Mouse (Mus musculus): Measurements from ENCODE around the gene Kansl1. TPM values are rescaled to one million over a fixed set of nuclear protein-coding genes. Genes with fewer than 3 reads are reported as not detected.
"Not testable (repeated sequence)": the region's sequence is repeated elsewhere in the genome, so short reads cannot be mapped to it uniquely, and the experiment has no call there.

Gene Kansl1
- 10 to 100 TPM; 40.9 to 46.3 TPM for total RNA-seq (2021)
- long read RNA-seq, experiment 1, partial matches to known transcripts = 3 of 13 reads
- long read RNA-seq, experiment 1, other reads (novel, unspliced or antisense) = 10 of 13 reads
- long read RNA-seq, experiment 2, full-length matches to known transcripts = 1 of 19 reads
- long read RNA-seq, experiment 2, partial matches to known transcripts = 4 of 19 reads
- long read RNA-seq, experiment 2, other reads (novel, unspliced or antisense) = 14 of 19 reads

DNA sequence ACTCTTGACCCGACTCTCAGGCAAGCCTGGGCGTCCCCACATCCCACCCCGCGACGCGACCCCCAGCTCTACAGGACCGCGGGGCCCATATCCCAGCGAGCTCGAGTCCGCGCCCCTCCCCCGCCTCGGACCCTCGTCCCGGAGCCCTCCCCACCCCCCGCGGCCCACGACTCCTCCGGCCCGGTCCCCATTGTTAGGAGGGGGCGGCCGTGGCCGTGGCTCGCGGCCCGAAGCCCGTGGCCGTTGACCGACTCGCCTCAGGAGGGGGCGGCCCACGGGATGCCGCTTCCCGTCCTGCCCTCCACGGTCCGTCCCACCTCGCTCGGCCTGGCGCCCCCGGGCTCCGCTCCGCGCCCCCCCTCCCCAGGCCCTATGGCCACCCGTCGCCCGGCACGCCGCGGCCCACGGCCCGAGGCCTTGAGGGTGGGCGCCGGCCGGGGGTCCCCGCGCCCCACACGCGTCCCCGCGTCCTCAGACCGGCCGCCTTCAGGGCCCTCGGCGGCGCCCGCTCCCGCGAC is at the start of gene Kansl1:
Gene Kansl1, minus strand, starts transcription at position 111 of the 518 bp plus-strand sequence.
- peak; percentile 55 for DNase-seq

DNA sequence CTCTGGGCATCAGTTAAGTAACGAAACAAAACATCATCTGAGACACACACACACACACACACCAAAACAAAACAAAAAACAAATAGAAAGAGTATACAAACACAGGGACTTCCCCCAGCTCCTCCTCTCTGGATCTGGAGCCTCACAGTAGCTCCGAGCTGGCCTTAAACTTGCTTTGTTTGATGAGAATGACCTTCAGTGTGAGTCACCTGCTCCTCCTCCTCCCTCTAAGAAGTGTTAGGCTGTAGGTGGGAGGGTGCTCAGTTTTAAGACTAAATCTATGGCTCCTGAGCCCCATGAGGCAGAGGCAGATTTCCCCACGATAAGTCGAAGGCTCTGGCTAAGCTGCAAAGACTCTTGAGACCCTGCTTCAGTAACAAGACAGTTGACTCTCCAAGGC is 43.8 kb upstream of the Kansl1 start:
- DNase-seq = peak; percentile 30

DNA sequence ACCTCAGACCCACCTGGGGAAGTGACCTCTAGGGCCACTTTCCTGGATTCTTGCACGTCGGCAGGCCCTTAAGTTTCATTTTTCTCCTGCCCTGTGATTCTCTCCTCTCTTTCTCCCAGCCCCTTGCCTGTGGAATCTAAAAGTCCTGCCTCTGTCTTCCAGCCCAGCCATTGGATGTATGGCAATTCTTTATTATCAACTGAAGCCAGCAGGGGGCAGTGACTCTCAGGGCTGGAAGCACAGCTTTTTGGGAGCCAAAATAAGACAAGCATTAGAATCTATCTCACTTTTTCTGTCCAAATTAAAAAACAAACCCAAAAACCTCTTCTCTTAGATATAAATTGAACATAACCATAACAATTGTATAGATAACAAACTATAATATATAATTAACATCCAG is 41.9 kb upstream of the Kansl1 start:
- DNase-seq = peak; percentile 39

DNA sequence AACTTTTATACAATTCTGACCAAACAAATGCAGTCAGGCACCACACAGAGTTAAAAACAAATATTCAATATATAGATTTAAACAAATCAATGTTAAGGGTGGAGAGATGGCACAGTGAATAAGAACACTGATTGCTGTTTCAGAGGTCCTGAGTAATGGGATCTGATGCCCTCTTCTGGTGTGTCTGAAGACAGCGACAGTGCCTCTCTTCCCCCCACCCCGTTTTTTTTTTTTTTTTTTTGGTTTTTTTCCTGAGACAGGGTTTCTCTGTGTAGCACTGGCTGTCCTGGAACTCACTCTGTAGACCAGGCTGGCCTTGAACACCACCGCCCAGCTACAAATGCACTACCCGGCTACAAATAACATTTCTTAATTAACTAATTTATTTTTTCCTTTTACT is 39.8 kb upstream of the Kansl1 start:
- no peak for DNase-seq

DNA sequence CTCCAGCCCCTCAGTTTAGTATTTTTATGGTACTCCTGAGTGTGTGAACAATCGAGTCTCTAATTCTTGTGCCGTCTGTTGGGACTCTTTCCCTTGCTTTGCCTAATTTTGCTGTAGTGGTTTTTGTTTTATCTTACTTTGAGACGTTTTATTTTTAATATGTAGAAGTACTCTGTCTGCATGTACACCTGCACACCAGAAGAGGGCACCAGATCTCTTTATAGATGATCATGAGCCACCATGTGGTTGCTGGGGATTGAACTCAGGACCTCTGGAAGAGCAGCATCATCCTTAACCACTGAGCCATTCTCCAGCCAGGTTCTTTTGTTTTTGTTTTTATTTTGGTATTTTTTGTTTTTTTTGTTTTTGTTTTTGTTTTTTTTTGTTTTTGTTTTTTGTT is 19.6 kb upstream of the Kansl1 start:
- no peak for DNase-seq

DNA sequence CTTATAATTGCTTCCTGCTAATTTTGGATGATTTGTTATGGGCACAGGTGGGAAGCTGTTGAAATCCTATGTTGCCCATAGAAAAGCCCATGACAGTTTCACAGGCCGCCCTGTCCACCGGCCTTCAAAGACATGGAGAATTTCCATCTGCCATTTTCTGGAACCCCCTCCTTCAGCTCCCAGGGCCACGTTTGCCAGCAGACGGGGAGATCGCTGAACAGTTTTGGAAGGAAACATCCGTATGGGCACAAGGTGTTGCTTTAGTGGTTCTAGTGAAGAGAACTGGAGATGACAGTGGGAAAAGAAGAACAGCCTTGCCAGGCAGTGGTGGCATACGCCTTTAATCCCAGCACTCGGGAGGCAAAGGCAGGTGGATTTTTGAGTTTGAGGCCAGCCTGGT is 13.3 kb upstream of the Kansl1 start:
- DNase-seq = no peak

DNA sequence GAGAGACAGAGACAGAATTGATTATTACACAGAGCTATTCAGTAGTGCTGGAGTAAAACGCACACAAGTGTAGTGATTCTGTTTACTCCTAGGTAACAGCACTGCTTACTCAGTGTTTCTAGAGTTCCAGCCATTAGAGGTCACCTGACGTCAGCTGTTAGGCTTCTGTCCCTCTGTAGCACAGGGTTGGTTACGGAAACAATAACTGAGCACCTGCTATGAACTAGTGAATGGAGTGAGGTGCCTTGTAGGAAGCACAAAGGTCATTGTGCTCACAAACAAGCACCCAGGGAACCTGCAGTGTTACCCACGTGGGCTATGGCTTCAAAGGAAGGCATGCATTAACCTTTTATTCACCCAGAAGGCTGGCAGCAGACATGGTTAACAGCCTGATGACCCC is 10.8 kb upstream of the Kansl1 start:
- no peak for DNase-seq

DNA sequence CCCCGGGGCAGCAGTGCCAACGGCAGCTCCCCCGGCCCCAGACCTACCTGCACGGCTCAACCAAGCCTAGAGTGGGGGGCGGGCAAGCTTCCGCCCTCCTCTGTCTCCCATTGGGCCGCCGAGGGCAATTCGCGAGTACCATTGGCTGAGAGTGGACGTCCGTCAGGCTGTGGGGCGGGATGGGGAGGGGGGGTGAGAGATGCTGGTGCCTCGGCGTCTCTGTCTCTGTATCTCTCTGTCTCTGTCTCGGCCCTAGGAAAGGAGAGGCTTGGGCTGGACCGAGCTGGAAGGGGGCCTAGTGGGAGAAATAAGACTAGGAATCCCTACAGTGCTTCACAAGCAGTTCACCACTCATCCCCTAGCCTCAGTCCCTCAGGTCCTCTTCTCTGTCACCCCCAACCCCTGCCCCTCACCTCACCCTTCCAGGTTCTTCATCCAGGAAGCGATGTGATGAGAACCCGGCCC is 742 bp upstream of the Kansl1 start:
- DNase-seq = peak; percentile 95

DNA sequence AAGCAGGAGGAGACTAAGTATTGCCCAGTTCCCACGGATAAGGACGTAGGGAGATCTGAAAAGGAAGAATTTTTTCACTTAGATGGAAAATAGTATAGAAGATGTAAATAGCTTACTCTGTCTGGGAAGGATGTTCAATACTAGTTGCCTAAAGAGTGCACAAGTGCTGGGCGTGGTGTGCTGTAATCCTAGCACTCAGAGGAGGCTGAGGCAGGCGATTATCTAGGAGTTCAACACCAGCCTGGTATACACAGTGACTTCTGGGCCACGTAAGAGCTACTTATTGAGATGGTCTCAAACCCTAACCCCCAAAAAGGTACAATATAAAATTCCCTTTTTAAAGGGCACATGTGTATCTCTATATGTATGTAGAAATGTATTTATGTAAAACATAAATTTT is 963 bp downstream of the Kansl1 start:
- DNase-seq = no peak

DNA sequence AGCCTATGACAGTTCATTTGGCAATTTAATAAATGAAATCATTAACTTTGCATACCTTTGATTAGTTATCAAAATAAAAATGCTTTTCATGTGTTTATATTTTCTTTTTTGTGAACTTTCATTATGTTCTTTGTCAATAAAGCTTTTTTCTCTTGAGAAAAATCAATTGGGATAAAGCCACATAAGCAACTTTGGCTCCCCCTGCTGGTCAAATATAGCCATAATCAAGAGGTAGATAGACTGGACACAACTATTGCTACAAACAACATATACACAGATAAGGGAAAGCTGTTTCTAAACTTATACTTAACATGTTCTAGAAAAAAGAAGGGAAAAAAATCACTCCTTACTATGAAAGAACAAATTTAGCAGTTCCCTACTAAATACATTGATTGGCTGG is 7.1 kb downstream of the Kansl1 start:
- peak; percentile 79 for DNase-seq

DNA sequence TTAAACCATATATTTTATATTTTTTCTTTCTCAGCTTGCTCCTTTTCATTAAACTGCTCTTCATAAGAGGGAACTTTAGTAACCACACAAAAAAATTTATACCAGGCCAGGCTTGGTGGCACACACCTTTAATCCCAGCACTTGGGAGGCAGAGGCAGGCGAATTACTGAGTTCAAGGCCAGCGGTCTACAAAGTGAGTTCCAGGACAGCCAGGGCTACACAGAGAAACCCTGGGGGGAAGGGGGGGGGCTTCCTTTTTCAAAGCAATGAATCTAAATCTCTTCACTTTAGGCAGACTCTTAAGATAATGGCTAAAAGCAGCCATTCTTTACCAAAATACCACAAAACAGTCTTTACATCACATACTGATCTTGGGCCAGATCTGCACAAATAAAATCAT is 9.0 kb downstream of the Kansl1 start:
- no peak for DNase-seq

DNA sequence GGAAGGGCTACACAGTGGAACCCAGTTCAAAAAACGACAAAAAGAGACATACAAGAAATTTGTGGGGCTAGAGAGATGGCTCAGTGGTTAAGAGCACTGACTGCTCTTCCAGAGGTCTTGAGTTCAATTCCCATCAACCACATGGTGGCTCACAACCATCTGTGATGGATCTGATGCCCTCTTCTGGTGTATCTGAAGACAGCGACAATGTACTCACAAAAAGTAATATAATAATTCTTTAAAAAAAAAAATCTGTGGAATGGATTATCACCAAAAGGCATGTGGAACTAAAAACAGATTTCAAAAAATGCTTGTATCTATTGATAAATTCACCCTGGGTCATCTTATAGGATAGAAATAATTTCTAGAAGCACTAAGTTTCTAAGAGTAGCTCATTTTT is 10.2 kb downstream of the Kansl1 start:
- DNase-seq = no peak

DNA sequence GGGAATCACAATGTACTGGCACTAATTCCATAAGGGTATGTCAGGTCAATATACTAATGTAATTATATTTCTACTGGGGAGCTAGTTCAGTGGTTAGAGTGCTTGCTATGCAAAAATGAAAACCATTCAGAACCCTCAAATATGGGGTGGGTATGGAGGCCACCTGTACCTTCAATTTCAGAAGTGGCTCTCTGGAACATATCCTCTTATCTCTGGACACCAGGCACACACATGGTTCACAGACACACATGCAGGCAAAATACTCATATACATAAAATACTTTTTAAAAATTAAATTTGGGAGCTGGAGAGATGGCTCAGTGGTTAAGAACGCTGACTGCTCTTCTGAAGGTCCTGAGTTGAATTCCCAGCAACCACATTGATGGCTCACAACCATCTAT is 16.0 kb downstream of the Kansl1 start:
- DNase-seq = no peak

DNA sequence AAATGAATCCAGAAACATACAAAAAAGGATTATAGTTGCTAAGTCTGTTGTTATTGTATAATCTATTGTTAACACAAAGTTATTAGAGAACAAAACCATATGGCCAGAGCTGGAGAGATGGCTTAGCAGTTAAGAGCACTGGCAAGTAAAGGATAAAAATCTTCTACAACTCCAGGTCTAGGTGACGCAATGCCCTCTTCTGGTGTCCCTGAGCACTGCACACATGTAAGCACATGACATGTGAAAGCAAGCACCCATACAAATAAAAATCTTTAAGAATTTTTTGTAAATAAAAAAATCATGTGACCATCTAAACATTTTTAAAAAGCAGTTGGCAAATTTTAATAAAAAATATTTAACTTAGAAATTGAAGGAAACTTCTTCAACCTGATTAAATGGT is 17.4 kb downstream of the Kansl1 start:
- DNase-seq = no peak

DNA sequence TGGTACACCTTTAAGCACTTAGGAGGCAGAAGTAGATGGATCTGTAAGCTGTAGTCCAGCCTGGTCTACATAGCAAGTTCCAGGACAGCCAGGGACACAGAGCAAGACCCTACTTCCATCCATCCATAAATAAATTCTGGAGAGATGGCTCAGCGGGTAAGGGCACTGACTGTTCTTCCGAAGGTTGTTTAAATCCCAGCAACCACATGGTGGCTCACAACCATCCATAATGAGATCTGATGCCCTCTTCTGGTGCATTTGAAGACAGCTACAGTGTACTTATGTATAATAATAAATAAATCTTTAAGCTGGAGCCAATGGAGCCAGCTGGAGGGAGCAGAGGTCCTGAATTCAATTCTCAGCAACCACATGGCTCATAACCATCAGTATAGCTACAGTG is 20.2 kb downstream of the Kansl1 start:
- not testable (repeated sequence) for DNase-seq

DNA sequence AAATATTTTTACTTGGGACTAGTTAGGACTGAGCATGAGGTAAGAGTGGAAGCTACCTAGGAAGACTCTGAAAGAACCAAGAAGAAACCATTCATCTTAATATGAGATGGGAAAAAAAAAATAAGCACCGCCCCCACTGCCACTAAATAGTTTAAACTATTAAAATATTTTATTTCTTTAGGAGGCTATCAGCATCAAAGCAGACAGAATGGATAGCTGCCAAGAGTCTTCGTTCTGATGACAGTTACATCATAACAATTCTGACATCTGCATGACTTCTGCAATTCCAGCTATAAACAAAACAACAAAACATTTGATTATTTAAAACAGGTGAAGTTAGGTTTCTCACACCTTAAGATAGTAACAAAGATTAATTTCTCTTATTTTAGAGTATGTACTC is 23.1 kb downstream of the Kansl1 start:
- DNase-seq = no peak

DNA sequence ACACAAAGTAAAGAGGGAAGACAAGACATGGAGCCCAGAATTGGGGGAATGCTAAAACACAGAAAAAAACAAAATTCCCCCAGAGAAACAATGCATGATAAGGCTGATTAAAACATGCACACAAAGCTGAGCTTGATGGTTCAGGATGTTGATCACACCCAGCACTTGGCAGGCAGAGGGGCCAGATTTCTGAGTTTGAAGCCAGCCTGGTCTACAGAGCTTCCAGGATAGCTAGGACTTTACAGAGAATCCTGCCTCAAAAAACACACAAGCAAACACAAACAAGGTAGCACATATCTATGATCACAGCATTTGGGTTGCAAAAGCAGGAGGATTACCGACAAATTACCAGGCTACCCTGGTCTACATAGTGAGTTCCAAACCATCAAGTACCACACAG is 23.6 kb downstream of the Kansl1 start:
- no peak for DNase-seq

DNA sequence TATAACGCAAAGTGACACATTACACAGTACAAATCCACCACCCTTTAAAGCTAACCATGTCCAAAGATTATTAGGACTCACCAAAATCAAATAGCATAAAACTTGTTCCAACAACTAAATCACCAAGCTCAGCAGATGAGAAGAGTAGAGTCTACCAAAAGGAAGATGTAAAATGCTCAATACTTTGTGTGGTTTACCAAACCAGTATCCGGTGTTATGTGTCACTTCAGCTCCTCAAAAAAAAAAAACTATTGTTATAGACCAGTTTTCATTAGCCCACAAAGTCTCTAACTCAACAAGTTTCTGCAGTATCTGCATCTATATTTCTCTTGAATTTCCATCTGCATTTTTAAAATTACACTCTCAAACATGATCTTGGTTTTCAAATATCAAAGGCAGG is 25.3 kb downstream of the Kansl1 start:
- no peak for DNase-seq

DNA sequence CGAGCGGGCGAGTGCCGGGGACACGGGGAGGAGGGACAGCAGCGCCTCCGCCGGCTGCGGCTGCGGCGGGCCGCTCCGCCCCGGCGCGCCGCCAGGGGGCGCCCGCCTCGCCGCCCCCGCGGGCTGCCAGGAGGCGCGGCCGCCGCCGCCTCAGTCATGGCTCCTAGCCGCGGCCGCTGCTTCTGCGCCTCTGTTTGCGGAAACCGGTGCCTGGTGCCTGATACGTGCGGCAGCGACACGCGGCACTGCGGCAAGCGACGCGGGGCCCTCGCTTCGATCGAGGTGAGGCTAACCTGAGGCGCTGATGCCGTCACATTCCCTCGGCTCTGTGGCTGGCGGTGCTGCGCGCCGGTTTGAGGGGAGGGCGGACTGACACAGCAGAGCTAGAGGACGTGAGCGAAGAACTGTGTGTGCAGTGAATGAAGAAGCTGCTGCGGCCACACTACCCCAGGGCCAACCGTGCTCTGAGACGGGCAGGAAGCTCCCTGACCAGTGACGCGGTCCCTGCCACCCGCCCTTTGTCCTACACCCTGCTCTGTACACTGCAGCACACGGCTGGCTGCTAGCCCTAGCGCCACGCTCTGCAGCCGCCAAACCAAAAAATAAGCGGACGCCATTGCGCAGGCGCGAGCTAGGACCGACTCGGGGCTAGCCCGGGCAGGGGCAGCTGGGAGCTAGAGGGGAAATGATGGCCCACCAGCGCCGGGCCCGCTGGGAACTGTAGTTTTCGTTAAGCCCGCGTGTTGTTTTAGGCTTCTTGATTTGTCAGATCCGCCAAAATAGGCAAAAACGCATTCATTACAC is 26.1 kb downstream of the Kansl1 start:
- DNase-seq = peak; percentile 94

DNA sequence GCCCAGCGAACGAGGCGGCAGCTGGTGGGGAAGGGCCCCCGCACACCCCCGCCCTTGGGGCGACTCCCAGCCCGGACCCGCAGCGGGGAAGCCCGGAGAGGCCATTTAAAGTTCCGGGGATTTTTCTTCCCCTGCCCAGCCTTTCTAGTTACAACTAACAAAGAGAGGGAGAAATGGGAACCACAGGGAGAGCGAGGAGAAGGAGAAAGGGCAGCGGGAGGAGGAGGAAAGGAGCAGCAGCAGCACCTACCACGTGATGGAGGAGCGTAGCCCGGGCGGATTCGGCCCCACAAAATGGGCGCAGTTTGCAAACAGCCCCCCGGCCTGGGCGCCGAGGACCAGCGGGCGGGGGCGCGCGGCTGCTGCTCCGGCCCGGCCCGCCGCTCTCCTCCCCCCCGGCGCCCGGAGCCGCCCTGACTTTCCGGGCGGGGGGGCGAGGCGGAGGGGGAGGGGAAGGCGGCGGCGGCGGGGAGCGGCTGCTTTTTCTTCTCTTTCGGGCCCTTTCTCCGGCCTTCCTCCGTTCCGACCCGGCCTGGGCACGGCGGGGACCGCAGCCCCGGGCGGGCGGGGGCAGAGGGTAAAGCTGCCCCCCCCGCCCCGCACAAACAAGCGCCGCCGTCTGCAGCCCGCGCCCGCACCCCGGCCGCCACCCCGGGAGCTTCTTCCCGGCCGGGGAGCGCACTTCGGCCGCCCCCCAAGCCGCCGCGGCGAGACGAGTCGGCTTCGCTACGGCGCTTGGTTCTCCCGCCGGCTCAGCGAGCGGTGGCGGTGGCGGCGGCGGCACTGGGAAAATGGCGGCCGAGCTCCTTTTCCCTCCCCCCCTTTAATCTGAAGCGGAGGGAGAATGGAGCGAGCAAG is 27.0 kb downstream of the Kansl1 start:
- peak; percentile 79 for DNase-seq

DNA sequence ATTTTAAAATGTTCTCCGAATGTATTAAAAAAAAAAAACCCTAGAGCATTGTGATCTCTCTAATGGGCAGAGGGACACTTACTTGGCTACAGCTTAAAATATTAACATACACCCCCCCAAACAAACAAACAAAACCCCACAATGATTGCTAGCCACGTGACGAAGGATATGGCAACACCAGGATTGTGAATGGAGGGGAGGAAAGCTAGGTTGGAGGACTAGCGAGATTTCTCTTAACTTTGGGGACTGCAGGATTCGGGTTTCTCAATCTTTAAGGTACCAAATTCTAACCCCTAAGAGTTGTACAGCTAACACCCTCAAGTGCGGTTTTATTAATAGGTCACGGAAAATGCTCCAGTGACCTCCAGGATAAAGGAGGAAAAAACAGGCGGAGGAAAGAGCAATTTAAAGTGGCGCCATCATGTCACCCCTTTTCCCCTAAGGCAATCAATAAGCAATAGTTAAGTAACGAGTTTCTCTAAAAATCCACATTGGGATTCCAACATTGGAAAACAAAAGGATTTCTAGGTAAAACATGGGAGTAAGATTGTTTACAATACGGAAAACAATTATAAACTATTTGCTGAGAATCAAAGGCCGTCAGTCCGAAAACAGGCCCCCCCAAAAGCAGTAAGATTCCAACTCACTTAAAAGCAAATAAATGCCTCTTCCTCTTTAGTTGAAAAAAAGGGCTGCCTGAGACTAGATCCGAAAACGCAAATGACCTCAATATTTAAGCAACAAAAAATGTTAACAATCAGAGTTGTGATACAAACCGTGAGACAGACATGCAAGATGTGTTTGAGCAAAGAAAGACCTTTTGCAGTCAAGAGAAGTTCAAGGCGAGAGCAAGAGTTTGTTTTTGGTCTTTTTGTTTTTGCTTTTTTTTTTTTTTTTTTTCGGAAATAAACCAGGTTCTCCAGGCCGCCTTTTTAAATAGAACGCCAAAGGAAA is 27.9 kb downstream of the Kansl1 start:
- peak; percentile 32 for DNase-seq

DNA sequence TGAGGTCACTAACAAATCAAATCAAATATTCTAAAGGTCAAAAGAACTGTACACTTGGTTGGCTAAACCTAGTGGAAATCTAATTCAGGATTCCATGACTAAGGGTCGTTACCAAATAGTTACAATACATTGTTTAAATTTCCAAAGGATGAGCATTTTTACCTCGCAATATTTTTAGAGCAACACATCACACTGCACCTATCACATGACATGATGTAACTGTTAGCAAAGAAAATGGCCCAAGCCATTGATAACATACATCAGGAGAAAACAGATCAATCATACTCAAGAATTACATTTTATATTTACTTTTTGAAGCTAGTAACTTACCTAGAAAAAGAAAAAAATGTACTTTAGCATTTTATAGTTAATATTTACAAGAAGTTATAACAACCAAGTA is 29.0 kb downstream of the Kansl1 start:
- DNase-seq = no peak
